Mouse (Mus musculus) thymus, adult 2 months (tissue): ENCODE measurements around the gene Rmi2. TPM values are rescaled to one million over a fixed set of nuclear protein-coding genes. Genes with fewer than 3 reads are reported as not detected.
"Not testable (repeated sequence)": the region's sequence is repeated elsewhere in the genome, so short reads cannot be mapped to it uniquely, and the experiment has no call there.

Experiments
- DNase-seq: peaks from one replicate; pipeline ENCODE4 v3.0.0; 2021
- H3K27ac ChIP-seq: fragments of 200-500 bp; 2 replicates; pipeline ENCODE4 v1.5.1; 2012; ENCODE audit warnings: low read length, control low read depth; ENCODE audit not compliant: control insufficient read depth, insufficient read depth
- H3K27me3 ChIP-seq: fragments of 200-500 bp; 2 replicates; pipeline ENCODE4 v1.6.1; 2012; ENCODE audit warnings: mild to moderate bottlenecking, low read length, moderate library complexity, mixed read lengths; ENCODE audit not compliant: control insufficient read depth, insufficient read depth
- H3K36me3 ChIP-seq: fragments of 200-500 bp; 2 replicates; pipeline ENCODE4 v1.6.1; 2012; ENCODE audit warnings: mild to moderate bottlenecking, low read length, moderate library complexity; ENCODE audit not compliant: control insufficient read depth, insufficient read depth
- H3K4me1 ChIP-seq: fragments of 200-500 bp; replicated peaks from 2 replicates; pipeline ENCODE4 v1.6.1; 2012; ENCODE audit warnings: low read length; ENCODE audit not compliant: control insufficient read depth, insufficient read depth
- H3K4me3 ChIP-seq: fragments of 200-500 bp; 2 replicates; pipeline ENCODE4 v1.5.1; 2012; ENCODE audit warnings: mild to moderate bottlenecking, low read length, control low read depth, moderate library complexity; ENCODE audit not compliant: control insufficient read depth, insufficient read depth
- CTCF ChIP-seq: fragments of 200-500 bp; IDR thresholded peaks from 2 replicates; pipeline ENCODE4 v1.5.1; 2012; ENCODE audit warnings: mild to moderate bottlenecking, control low read depth, low read length, moderate library complexity, borderline replicate concordance; ENCODE audit not compliant: control insufficient read depth, poor library complexity, insufficient read depth; ENCODE audit errors: extremely low read depth
- POLR2A ChIP-seq: fragments of 200-500 bp; IDR thresholded peaks from 2 replicates; pipeline ENCODE4 v1.6.1; 2012; ENCODE audit warnings: mild to moderate bottlenecking, low read length, control low read depth, moderate library complexity; ENCODE audit not compliant: control insufficient read depth, poor library complexity, insufficient read depth; ENCODE audit errors: extremely low read depth
- WGBS: fragments of 180-500 bp; shearing (Covaris S2); methylation state at CpG from one replicate; pipeline ENCODE4 v1.1.7; 2018; 5-methylcytosine and 5-hydroxymethylcytosine counted together
- polyA plus RNA-seq: library from polyadenylated mRNA; depleted of rRNA; stranded (reverse); fragments of >200 nt; gene quantifications from 2 replicates; pipeline ENCODE4 v1.2.3, GENCODE M21; 2012

Gene Rmi2
- polyA plus RNA-seq, 1 experiment: 23.0 TPM

GRCm38 (mm10) chr16:10788271-10788670 is 46.6 kb upstream of the Rmi2 start, which contains the start of gene Tnp2:
TSS of gene Tnp2 (minus strand) at chr16:10788660.
- H3K4me1 ChIP-seq: peaks cover 36% of the 10 kb centered on the region
- H3K4me3 ChIP-seq: peak within 1 kb of the TSS; percentile 24
- peak within 1 kb of the TSS; percentile 22 for H3K27ac ChIP-seq
- H3K36me3 ChIP-seq: peaks cover 12% of the 10 kb centered on the region
- 5% methylated on average over 16 of the region's 16 CpGs for WGBS
- TF ChIP-seq POLR2A (peak; percentile 21; the same call in 1 of the 2 replicates), CTCF (no peak)
- peak; percentile 66 for DNase-seq
- H3K27me3 ChIP-seq: no peaks in the 10 kb centered on the region

GRCm38 (mm10) chr16:10788866-10789265 is 46.0 kb upstream of the Rmi2 start:
- Histone ChIP-seq H3K27me3 (no peaks in the 10 kb centered on the region), H3K27ac (no peak overlapping the region), H3K4me1 (peaks cover 36% of the 10 kb centered on the region), H3K36me3 (peaks cover 6% of the 10 kb centered on the region), H3K4me3 (no peak overlapping the region)
- 56% methylated on average over 4 of the region's 4 CpGs for whole genome bisulfite sequencing
- no peak for DNase-seq
- TF ChIP-seq POLR2A: no peak
- TF ChIP-seq CTCF: no peak

- no peak for TF ChIP-seq CTCF
- no peak for TF ChIP-seq POLR2A
- no peak within 1 kb of the TSS for H3K27ac ChIP-seq
- H3K4me3 ChIP-seq: no peak within 1 kb of the TSS
- peaks cover 36% of the 10 kb centered on the region for H3K4me1 ChIP-seq
- no peaks in the 10 kb centered on the region for H3K27me3 ChIP-seq
- no peak for DNase-seq
- 89% methylated on average over 9 of the region's 9 CpGs for WGBS
- H3K36me3 ChIP-seq: no peaks in the 10 kb centered on the region
Observed at GRCm38 (mm10) chr16:10790702-10791101, 44.2 kb upstream of the Rmi2 start, which contains the start of gene Prm3. TSS of gene Prm3 (minus strand) at chr16:10790914.

- WGBS: 95% methylated on average over 6 of the region's 6 CpGs
- TF ChIP-seq CTCF (no peak), POLR2A (no peak)
- H3K27ac ChIP-seq: no peak within 1 kb of the TSS
- no peaks in the 10 kb centered on the region for H3K36me3 ChIP-seq
- DNase-seq: no peak
- no peak within 1 kb of the TSS for H3K4me3 ChIP-seq
- no peaks in the 10 kb centered on the region for H3K27me3 ChIP-seq
- H3K4me1 ChIP-seq: peaks cover 4% of the 10 kb centered on the region
Observed at GRCm38 (mm10) chr16:10796034-10796433, 38.8 kb upstream of the Rmi2 start, which contains the start of gene Prm2. TSS of gene Prm2 (minus strand) at chr16:10796134.

GRCm38 (mm10) chr16:10802420-10802819 is 32.4 kb upstream of the Rmi2 start:
- WGBS: 75% methylated on average over 3 of the region's 3 CpGs

GRCm38 (mm10) chr16:10805789-10806527 is 28.9 kb upstream of the Rmi2 start, which contains the start of gene Prm1:
TSS of gene Prm1 (minus strand) at chr16:10805839.
- H3K36me3 ChIP-seq: no peaks in the 10 kb centered on the region
- peak within 1 kb of the TSS; percentile 85 for H3K27ac ChIP-seq
- WGBS: 48% methylated on average over 10 of the region's 10 CpGs
- H3K4me1 ChIP-seq: peaks cover 37% of the 10 kb centered on the region
- TF ChIP-seq CTCF (no peak), POLR2A (peak; percentile 17; the same call in 1 of the 2 replicates)
- no peaks in the 10 kb centered on the region for H3K27me3 ChIP-seq
- peak; percentile 74 for DNase-seq
- H3K4me3 ChIP-seq: no peak within 1 kb of the TSS

More at GRCm38 (mm10) chr16:10802420-10802819, 32.4 kb upstream of the Rmi2 start:
- DNase-seq, H3K4me3 ChIP-seq, H3K36me3 ChIP-seq, H3K27me3 ChIP-seq, H3K27ac ChIP-seq: not testable (repeated sequence)
- peaks cover 26% of the 10 kb centered on the region for H3K4me1 ChIP-seq

- Histone ChIP-seq H3K4me1 (peaks cover 63% of the 10 kb centered on the region), H3K36me3 (no peaks in the 10 kb centered on the region), H3K27me3 (no peaks in the 10 kb centered on the region), H3K4me3 (no peak overlapping the region), H3K27ac (no peak overlapping the region)
- 95% methylated on average over 1 of the region's 1 CpGs for WGBS
- DNase-seq: no peak
- no peak for TF ChIP-seq POLR2A
- no peak for TF ChIP-seq CTCF
Observed at GRCm38 (mm10) chr16:10810376-10810775, 24.5 kb upstream of the Rmi2 start.
